Mouse (Mus musculus): ENCODE data around the gene Mta3. TPM values are rescaled to one million over a fixed set of nuclear protein-coding genes. Genes with fewer than 3 reads are reported as not detected.
"Not testable (repeated sequence)": the region's sequence is repeated elsewhere in the genome, so short reads cannot be mapped to it uniquely, and the experiment has no call there.

Gene Mta3
- total RNA-seq, 1 experiment from 2014 or later = 89.0 TPM

- no peak for ATAC-seq (ENCODE audit: extremely low read depth, insufficient number of reproducible peaks, low FRiP score, poor library complexity, severe bottlenecking)
Measured at GRCm38 (mm10) chr17:83707372-83707771, 1.4 kb downstream of the Mta3 start.

GRCm38 (mm10) chr17:83707846-83708245 is 1.9 kb downstream of the Mta3 start:
- no peak for ATAC-seq (ENCODE audit: extremely low read depth, insufficient number of reproducible peaks, low FRiP score, poor library complexity, severe bottlenecking)

- no peak for ATAC-seq (ENCODE audit: extremely low read depth, insufficient number of reproducible peaks, low FRiP score, poor library complexity, severe bottlenecking)
Measured at GRCm38 (mm10) chr17:83708256-83708655, 2.3 kb downstream of the Mta3 start.

- ATAC-seq (ENCODE audit: extremely low read depth, insufficient number of reproducible peaks, low FRiP score, poor library complexity, severe bottlenecking) = no peak
Measured at GRCm38 (mm10) chr17:83708891-83709290, 2.9 kb downstream of the Mta3 start.

- not testable (repeated sequence) for ATAC-seq (ENCODE audit: extremely low read depth, insufficient number of reproducible peaks, low FRiP score, poor library complexity, severe bottlenecking)
Measured at GRCm38 (mm10) chr17:83709517-83709916, 3.6 kb downstream of the Mta3 start.

- ATAC-seq (ENCODE audit: extremely low read depth, insufficient number of reproducible peaks, low FRiP score, poor library complexity, severe bottlenecking) = no peak
Measured at GRCm38 (mm10) chr17:83710639-83711038, 4.7 kb downstream of the Mta3 start.

GRCm38 (mm10) chr17:83712341-83712740 is 6.4 kb downstream of the Mta3 start:
- ATAC-seq (ENCODE audit: extremely low read depth, insufficient number of reproducible peaks, low FRiP score, poor library complexity, severe bottlenecking) = no peak

GRCm38 (mm10) chr17:83720449-83720848 is 14.5 kb downstream of the Mta3 start:
- ATAC-seq (ENCODE audit: extremely low read depth, insufficient number of reproducible peaks, low FRiP score, poor library complexity, severe bottlenecking) = no peak

GRCm38 (mm10) chr17:83721157-83721556 is 15.2 kb downstream of the Mta3 start:
- ATAC-seq (ENCODE audit: extremely low read depth, insufficient number of reproducible peaks, low FRiP score, poor library complexity, severe bottlenecking) = no peak

- no peak for ATAC-seq (ENCODE audit: extremely low read depth, insufficient number of reproducible peaks, low FRiP score, poor library complexity, severe bottlenecking)
Measured at GRCm38 (mm10) chr17:83723064-83723463, 17.1 kb downstream of the Mta3 start.

- ATAC-seq (ENCODE audit: extremely low read depth, insufficient number of reproducible peaks, low FRiP score, poor library complexity, severe bottlenecking) = no peak
Measured at GRCm38 (mm10) chr17:83726496-83726895, 20.5 kb downstream of the Mta3 start.

GRCm38 (mm10) chr17:83727707-83728106 is 21.7 kb downstream of the Mta3 start:
- ATAC-seq (ENCODE audit: extremely low read depth, insufficient number of reproducible peaks, low FRiP score, poor library complexity, severe bottlenecking) = no peak

- ATAC-seq (ENCODE audit: extremely low read depth, insufficient number of reproducible peaks, low FRiP score, poor library complexity, severe bottlenecking) = no peak
Measured at GRCm38 (mm10) chr17:83729029-83729428, 23.1 kb downstream of the Mta3 start.

GRCm38 (mm10) chr17:83730123-83730522 is 24.2 kb downstream of the Mta3 start:
- no peak for ATAC-seq (ENCODE audit: extremely low read depth, insufficient number of reproducible peaks, low FRiP score, poor library complexity, severe bottlenecking)

- ATAC-seq (ENCODE audit: extremely low read depth, insufficient number of reproducible peaks, low FRiP score, poor library complexity, severe bottlenecking) = peak; percentile 91
Measured at GRCm38 (mm10) chr17:83732166-83732629, 26.2 kb downstream of the Mta3 start.

- peak; percentile 80 for ATAC-seq (ENCODE audit: extremely low read depth, insufficient number of reproducible peaks, low FRiP score, poor library complexity, severe bottlenecking)
Measured at GRCm38 (mm10) chr17:83732801-83733200, 26.8 kb downstream of the Mta3 start.

GRCm38 (mm10) chr17:83736701-83737100 is 30.7 kb downstream of the Mta3 start:
- ATAC-seq (ENCODE audit: extremely low read depth, insufficient number of reproducible peaks, low FRiP score, poor library complexity, severe bottlenecking) = no peak

GRCm38 (mm10) chr17:83737775-83738174 is 31.8 kb downstream of the Mta3 start:
- no peak for ATAC-seq (ENCODE audit: extremely low read depth, insufficient number of reproducible peaks, low FRiP score, poor library complexity, severe bottlenecking)

GRCm38 (mm10) chr17:83740135-83740676 is 34.2 kb downstream of the Mta3 start:
- ATAC-seq (ENCODE audit: extremely low read depth, insufficient number of reproducible peaks, low FRiP score, poor library complexity, severe bottlenecking) = no peak

- no peak for ATAC-seq (ENCODE audit: extremely low read depth, insufficient number of reproducible peaks, low FRiP score, poor library complexity, severe bottlenecking)
Measured at GRCm38 (mm10) chr17:83741243-83741642, 35.3 kb downstream of the Mta3 start.

GRCm38 (mm10) chr17:83744231-83744824 is 38.4 kb downstream of the Mta3 start:
- ATAC-seq (ENCODE audit: extremely low read depth, insufficient number of reproducible peaks, low FRiP score, poor library complexity, severe bottlenecking) = no peak

Data from neutrophil, adult 5-6 weeks (primary cell).